Mouse (Mus musculus) adrenal gland, adult 10 weeks (tissue): ENCODE results near the gene Mup13. TPM values are rescaled to one million over a fixed set of nuclear protein-coding genes. Genes with fewer than 3 reads are reported as not detected.

Experiments used
- polyA plus RNA-seq: library from polyadenylated mRNA; stranded (reverse); fragments of 350-450 nt; fragmentation: Illumina TruSeq; extraction: RNeasy Lipid Tissue Mini Kit (QIAGEN cat#74804); gene quantifications from one replicate; pipeline ENCODE4 v1.2.3, GENCODE M21; 2014; ENCODE audit warnings: low read depth, low replicate concordance

The Mup13 gene
- polyA plus RNA-seq = not detected

DNA sequence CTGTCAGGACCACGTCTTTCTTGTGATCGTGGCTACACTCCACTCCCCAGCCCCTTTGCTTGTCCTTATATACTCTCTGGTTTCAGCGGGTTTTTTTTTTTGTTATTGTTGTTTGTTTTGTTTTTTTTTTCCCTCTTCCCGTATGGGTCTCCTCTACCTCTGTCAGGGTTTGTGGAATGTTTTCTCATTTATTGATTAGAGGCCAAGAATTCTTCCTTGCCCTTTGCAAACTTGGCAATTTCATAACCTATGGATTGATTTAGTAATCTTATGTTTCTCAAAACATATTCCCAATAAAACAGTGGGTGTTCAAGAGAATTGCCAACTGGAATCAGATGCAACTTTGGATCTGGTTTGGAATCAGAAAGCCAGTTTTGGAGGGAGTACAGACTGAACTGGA, at the start of gene Mup13:
Gene Mup13 (minus strand): TSS at position 101 of the 400 bp plus-strand sequence.

Other genes with a start within 250 kb of the Mup13 start
- gene Mup14, start 75.7 kb upstream of the Mup13 start, polyA plus RNA-seq = 7.8 TPM
- not detected for gene Mup15, start 211.5 kb upstream of the Mup13 start, polyA plus RNA-seq